ENCODE assay signal across 13 mouse cellular contexts in the genomic region with DNA sequence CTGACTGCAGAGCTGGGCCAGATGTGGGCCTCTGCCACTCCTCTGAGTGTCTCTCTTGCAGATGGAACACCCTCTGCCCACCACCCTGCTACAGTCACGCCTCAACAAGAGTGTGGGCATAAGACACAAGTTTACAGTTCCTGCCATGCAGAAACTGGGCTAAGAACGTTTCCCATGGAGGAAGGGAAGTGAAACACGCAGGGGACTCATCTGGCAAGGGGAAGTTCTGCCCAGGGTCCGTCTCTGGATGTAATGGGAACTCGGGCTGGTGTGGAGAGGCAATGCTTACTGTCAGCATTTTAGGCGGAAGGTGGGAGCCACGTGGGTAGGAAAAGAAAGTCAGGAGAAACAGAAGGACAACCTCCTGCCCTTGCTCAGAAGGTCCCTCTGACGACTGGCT. TPM values are rescaled to one million over a fixed set of nuclear protein-coding genes. Genes with fewer than 3 reads are reported as not detected.
A peak's percentile ranks its signal among the peaks of the same experiment; 100 is the strongest.
DNase-seq lines count a peak whose midpoint lies in the region; ATAC-seq lines count a peak whose summit lies in the region.
"Had no signal": no experiment of that assay in that cellular context is flagged by ENCODE, and none has a peak within 500 bp of the region (broad histone marks: within the 10 kb centered on the region; RNA-seq: fewer than 3 reads in every experiment).

No protein-coding gene starts in this region.

- DNase-seq in heart, adult 9 months (ENCODE audit: low spot score in 2 of 2), result peak; percentile 41 to 72
- peak; percentile 55 to 63 for DNase-seq in lung, adult 18-20 months
- no peak for DNase-seq in lung, postnatal 14 days
- DNase-seq in monocyte, adult 2 months (ENCODE audit: low read depth in 1 of 2, low spot score in 2 of 2), result peak; percentile 75 to 77
- no peak for DNase-seq in hindbrain, embryonic 10.5 days (ENCODE audit: low spot score)
- no peak for DNase-seq in left cerebral cortex, adult 11 months (ENCODE audit: low spot score)
- DNase-seq: left cerebral cortex, postnatal 4 days had no signal

- no peak overlapping the region for H3K27ac ChIP-seq in heart, embryonic 11.5 days (ENCODE audit: low read depth, low read length)
- H3K27ac ChIP-seq in hindbrain, embryonic 10.5 days, result no peak overlapping the region
- H3K27ac ChIP-seq: heart, embryonic 13.5 days; layer of hippocampus, adult 2 months had no signal

- H3K4me3 ChIP-seq in heart, embryonic 11.5 days (ENCODE audit: low read depth, low read length), result no peak overlapping the region
- no peak overlapping the region for H3K4me3 ChIP-seq in hindbrain, embryonic 10.5 days
- H3K4me3 ChIP-seq: erythroblast, embryonic 14.5 days; heart, embryonic 13.5 days; layer of hippocampus, adult 2 months had no signal

- H3K9me3 ChIP-seq in heart, embryonic 11.5 days (replicated peaks; ENCODE audit: control insufficient read depth, low read length), result peaks cover 3% of the 10 kb centered on the region; the same call in 1 of the 2 replicates
- H3K9me3 ChIP-seq in hindbrain, embryonic 10.5 days, result no peaks in the 10 kb centered on the region
- H3K9me3 ChIP-seq: heart, embryonic 13.5 days had no signal

- H3K36me3 ChIP-seq in heart, embryonic 11.5 days (ENCODE audit: control insufficient read depth, insufficient read depth, low read length), result no peaks in the 10 kb centered on the region
- H3K36me3 ChIP-seq in hindbrain, embryonic 10.5 days, result no peaks in the 10 kb centered on the region
- H3K36me3 ChIP-seq: heart, embryonic 13.5 days had no signal

- no peak overlapping the region for H3K9ac ChIP-seq in heart, embryonic 11.5 days (ENCODE audit: low read depth, low read length)
- H3K9ac ChIP-seq: heart, embryonic 13.5 days had no signal

- ATAC-seq in heart, embryonic 11.5 days (replicated peaks; ENCODE audit: insufficient number of reproducible peaks, low FRiP score, low TSS enrichment), result no peak
- peak; percentile 55 for ATAC-seq in common myeloid progenitor, adult 5-6 weeks (replicated peaks; ENCODE audit: low read depth, poor library complexity, severe bottlenecking)
- ATAC-seq: inflammation-experienced regulatory T-cells, adult 6 months had no signal

- no peaks in the 10 kb centered on the region for H3K4me1 ChIP-seq in heart, embryonic 11.5 days (ENCODE audit: control insufficient read depth, insufficient read depth, low read length)
- no peaks in the 10 kb centered on the region for H3K4me1 ChIP-seq in hindbrain, embryonic 10.5 days (replicated peaks)
- H3K4me1 ChIP-seq: heart, embryonic 13.5 days had no signal

- 0 out of 2 replicates have a peak, but pooled peaks cover 4% of the 10 kb centered on the region for H3K27me3 ChIP-seq in heart, embryonic 11.5 days (ENCODE audit: control insufficient read depth, insufficient read depth, low read length)
- 0 out of 2 replicates have a peak, but pooled peaks cover 4% of the 10 kb centered on the region for H3K27me3 ChIP-seq in hindbrain, embryonic 10.5 days (ENCODE audit: insufficient read depth, poor library complexity, severe bottlenecking)

- H3K4me2 ChIP-seq in heart, embryonic 11.5 days, result no peak overlapping the region
- H3K4me2 ChIP-seq: heart, embryonic 13.5 days had no signal

- 69% methylated on average over 8 of the region's 8 CpGs for WGBS in heart, embryonic 11.5 days (ENCODE audit: insufficient replicate concordance)
- 73% methylated on average over 8 of the region's 8 CpGs for WGBS in hindbrain, embryonic 10.5 days

RNA-seq across cellular contexts. Expression of a gene that starts 2.7 kb away (rescaled TPM):
- 0.33 and 0.55 TPM in 2 replicates for polyA plus RNA-seq in heart, embryonic 11.5 days (2014; fragmentation: Nextera tagmentation; extraction: Ambion mirVana)
- 27.1 and 36.6 TPM in 2 replicates for total RNA-seq in common myeloid progenitor, adult 5-6 weeks (2017)
- polyA plus RNA-seq in hindbrain, embryonic 10.5 days (2016; fragmentation: Nextera tagmentation; extraction: Ambion mirVana), result 1.2 and 1.4 TPM in 2 replicates

RNA-seq across cellular contexts. Expression of a gene that starts 45.3 kb away (rescaled TPM):
- 154 and 162 TPM in 2 replicates for polyA plus RNA-seq in heart, embryonic 11.5 days (2014; fragmentation: Nextera tagmentation; extraction: Ambion mirVana)
- 1,680 and 1,841 TPM in 2 replicates for total RNA-seq in common myeloid progenitor, adult 5-6 weeks (2017)
- polyA plus RNA-seq in hindbrain, embryonic 10.5 days (2016; fragmentation: Nextera tagmentation; extraction: Ambion mirVana), result 494 and 510 TPM in 2 replicates

Comparison
In these comparisons a context has a peak if more than half of its experiments do, and no peak if none do; other contexts are left out.
1. DNase-seq: peak in heart, adult 9 months (2 of 2), lung, adult 18-20 months (2 of 2) and monocyte, adult 2 months (2 of 2); none in lung, postnatal 14 days (single experiment), hindbrain, embryonic 10.5 days (single experiment) and left cerebral cortex, adult 11 months (single experiment).